Mouse (Mus musculus): ENCODE results near the gene Slc7a15.

DNA sequence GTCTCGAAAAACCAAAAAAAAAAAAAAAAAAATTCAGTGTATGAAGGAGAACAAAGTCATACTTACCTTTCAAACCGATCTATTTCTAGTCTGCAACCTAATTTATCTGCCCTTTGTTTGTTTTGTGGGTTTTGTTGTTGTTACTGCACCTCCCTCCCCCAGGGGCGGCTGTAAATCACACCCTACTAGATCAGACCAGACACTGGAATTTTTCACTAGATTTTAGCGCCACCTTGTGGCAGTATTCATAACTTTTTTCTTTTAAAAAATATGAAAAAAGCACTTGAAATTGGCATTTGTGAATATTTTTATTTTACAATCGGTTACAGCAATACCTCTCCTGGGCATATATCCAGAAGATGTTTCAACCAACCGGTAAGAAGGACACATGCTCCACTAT is 96.3 kb downstream of the Slc7a15 start:
- TF ChIP-seq POLR2A (IDR thresholded peaks at IDR 0.05; ENCODE audit: low read depth, low read length) (no peak), CTCF (IDR thresholded peaks at IDR 0.05; ENCODE audit: extremely low read depth, insufficient read depth, insufficient read length, insufficient replicate concordance) (peak; percentile 15; the same call in 1 of the 2 replicates)

All from spleen, adult 2 months (tissue).